Mouse (Mus musculus) bone marrow macrophage, adult 2 months (primary cell): ENCODE data around the gene Sp4. TPM values are rescaled to one million over a fixed set of nuclear protein-coding genes. Genes with fewer than 3 reads are reported as not detected.

Source experiments
- H3K27ac ChIP-seq: 2 replicates; pipeline ENCODE4 v1.5.1; 2012; ENCODE audit warnings: low read depth, low read length; ENCODE audit not compliant: insufficient read depth
- H3K4me1 ChIP-seq: 2 replicates; pipeline ENCODE4 v1.6.1; 2012; ENCODE audit warnings: low read length; ENCODE audit not compliant: control insufficient read depth, insufficient read depth
- H3K4me3 ChIP-seq: 2 replicates; pipeline ENCODE4 v1.5.1; 2012; ENCODE audit warnings: mild to moderate bottlenecking, low read length, moderate library complexity; ENCODE audit not compliant: insufficient read depth
- CTCF ChIP-seq: IDR thresholded peaks from 2 replicates; pipeline ENCODE4 v1.5.1; 2012; ENCODE audit warnings: low read depth, mild to moderate bottlenecking, low read length, moderate library complexity
- POLR2A ChIP-seq: IDR thresholded peaks from 2 replicates; pipeline ENCODE4 v1.6.1; 2012; ENCODE audit warnings: mild to moderate bottlenecking, low read depth, low read length, borderline replicate concordance
- polyA plus RNA-seq: library from polyadenylated mRNA; stranded (reverse); fragments of >200 nt; gene quantifications from 2 replicates; pipeline ENCODE4 v1.2.4, GENCODE M21; 2012; ENCODE audit not compliant: missing spikeins, insufficient read depth, insufficient read length

Sp4 gene
- 4.8 and 6.7 TPM in 2 replicates for polyA plus RNA-seq

DNA sequence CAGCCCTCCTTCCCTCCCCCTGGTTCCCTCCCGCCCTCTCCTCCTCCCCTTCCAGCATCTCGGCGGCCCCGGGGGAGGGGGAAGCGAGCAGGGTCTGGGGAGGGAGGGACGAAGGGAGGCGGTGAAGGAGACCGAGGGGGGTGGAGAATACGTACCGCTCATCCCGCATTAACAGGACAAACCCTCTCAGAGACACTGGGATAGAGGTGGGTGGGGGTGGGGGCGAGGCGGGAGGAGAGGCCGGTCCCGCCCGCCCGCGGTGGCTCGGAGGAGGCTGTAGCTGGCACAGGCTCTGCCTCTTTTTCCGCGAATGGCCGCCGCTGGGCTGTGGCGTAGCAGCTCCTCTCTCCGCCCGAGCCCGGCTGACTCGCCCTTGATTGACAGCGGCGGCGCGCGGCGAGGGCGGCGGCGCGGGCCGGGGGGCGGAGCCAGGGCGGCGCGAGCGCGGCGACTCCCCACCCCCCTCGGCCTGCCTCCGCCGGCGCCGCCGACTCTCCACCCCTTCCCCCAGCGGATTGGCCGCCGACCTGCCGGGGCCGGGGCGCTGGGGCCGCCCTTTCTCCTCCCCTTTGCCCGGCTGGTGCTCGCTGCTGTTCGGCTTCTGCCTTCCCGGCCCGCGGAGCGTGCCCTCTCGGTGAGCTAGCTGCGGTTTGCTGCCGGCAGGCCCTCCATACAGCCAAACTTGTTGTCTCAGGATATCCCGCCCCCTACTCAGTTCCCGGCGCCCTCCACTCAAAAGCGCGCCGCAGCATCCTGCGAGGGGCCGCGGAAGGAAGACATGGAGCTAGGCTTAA is at the start of gene Sp4:
Gene Sp4 (minus strand): TSS at position 369 of the 794 bp plus-strand sequence.
- Histone ChIP-seq H3K27ac (peak within 1 kb of the TSS; percentile 39), H3K4me1 (peaks cover 6% of the 10 kb centered on the region), H3K4me3 (peak within 1 kb of the TSS; percentile 97)
- TF ChIP-seq POLR2A (no peak), CTCF (no peak)

DNA sequence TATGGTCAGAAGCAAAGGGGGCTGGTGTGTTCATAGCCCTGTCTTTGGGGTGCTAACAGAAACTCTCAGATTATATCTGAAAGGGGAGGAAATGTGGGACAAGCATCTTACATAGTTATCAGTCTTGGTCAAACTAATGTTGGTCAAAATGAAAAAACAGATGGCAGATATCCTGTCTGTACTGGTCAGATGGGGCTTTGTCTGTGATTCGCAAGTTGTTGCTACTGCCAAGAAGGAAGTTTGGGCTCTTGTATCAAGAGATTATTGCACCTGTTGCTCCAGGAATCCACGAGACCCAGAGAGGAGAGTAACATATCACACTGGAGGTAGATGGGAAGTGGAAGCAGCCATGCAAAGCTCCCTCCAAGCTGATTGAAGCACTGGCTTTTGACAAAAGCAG is 37.9 kb upstream of the Sp4 start:
- Histone ChIP-seq H3K4me3 (no peak overlapping the region), H3K4me1 (no peaks in the 10 kb centered on the region), H3K27ac (no peak overlapping the region)
- TF ChIP-seq CTCF (no peak), POLR2A (no peak)

DNA sequence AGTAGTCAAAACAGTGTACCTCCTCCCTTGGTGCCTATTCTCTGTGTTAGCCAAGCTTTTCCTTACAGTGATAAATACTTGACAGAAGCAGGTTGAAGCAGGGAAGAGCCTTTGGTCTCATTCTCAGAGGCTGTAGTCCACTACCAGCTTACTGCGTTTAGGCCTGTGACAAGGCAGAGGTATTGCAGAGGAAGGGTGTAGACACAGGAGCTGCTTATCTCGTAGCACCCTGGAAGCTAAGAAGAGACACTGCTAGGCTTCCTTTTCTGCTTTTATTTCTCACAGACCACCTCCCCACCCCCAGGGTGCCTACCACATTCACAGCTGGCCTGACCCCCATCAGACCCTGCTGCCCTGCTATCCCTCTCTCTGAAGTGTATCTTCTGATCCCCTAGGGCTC is 37.0 kb upstream of the Sp4 start:
- H3K4me3 ChIP-seq = no peak overlapping the region
- no peak overlapping the region for H3K27ac ChIP-seq
- no peak for TF ChIP-seq POLR2A
- no peak for TF ChIP-seq CTCF
- no peaks in the 10 kb centered on the region for H3K4me1 ChIP-seq

DNA sequence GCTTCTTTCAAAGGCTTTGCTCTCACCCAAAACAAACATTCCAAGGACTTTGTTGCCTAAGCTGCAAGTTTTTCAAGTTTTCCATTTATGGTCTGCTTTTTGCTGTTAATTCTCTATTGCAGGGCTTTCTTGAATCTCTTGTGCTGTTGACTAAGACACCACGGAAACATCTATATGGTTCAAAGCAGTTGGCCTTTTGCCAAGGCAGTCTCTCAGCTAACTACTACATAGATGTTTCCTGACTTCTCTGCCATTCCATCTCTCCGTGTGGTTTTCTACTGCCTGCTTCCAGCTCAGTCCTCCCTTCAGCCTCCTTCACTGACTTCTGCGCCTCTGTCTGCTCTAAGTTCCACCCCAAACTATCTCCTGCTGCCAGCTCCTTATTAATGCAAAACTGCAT is 36.1 kb upstream of the Sp4 start:
- H3K4me3 ChIP-seq = no peak overlapping the region
- no peak for TF ChIP-seq POLR2A
- TF ChIP-seq CTCF = no peak
- no peak overlapping the region for H3K27ac ChIP-seq
- H3K4me1 ChIP-seq = no peaks in the 10 kb centered on the region

DNA sequence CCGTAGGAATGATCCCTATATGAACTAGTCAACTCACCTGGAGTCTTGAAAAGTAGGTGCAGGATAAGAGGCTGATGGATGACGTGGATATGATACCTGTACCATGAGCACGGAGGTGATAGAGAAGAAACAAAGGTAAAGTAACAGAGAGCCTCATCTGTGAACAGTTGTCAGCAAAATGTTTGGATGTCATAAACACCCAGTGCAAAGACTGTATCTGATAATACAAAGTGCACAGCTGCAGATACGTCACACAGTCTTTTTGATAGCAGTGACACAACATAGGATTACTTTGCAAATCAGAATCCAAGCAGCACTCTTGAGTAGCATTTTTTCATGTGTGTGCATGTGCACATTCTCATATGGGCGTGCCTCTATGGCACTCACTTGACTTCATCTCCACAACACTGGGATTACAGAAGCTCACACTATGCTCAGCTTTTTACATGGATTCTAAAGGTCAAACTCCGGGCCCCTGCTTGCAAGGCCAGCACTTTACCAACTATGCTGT is 27.6 kb upstream of the Sp4 start:
- Histone ChIP-seq H3K27ac (no peak overlapping the region), H3K4me1 (no peaks in the 10 kb centered on the region), H3K4me3 (no peak overlapping the region)
- TF ChIP-seq POLR2A = no peak
- TF ChIP-seq CTCF = no peak

DNA sequence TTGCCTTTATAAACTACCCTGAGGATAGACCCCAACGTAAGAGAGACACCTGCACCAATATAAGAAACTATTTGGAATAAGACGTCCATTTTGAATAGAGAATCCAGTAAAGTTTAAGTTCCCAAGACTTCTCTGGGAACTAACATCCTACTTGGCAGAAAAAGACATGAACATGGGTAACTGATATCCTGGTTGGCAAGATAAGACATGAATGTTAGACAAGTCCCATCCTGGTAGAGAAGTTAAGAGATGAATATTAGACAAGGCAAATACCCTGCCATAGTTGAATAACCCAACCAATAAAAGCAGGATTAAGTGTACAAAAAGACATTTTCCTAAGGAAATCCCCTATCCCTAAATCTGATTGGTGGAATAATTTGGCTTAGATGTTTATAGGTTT is 26.3 kb upstream of the Sp4 start:
- Histone ChIP-seq H3K4me1 (no peaks in the 10 kb centered on the region), H3K27ac (no peak overlapping the region), H3K4me3 (no peak overlapping the region)
- no peak for TF ChIP-seq CTCF
- TF ChIP-seq POLR2A = no peak

DNA sequence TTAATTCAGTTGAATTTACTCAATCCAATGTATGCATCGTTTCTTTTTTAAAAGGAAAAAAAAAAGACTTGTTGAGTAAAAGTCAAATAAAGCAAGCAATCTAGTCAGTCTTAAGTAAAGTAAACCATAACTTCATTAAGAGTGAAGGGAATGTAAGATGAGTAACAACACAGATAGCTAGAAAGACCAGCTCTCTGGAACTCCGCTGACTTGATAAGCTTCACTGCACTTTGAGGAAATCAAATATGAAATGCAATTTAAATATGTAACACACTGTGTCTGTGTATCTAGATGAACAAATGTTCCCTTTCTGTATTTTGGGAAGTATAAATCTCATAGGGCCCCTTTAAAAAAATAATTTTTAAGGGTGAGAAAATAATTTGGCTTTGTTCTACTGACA is 24.9 kb upstream of the Sp4 start:
- TF ChIP-seq POLR2A (no peak), CTCF (no peak)
- no peak overlapping the region for H3K4me3 ChIP-seq
- no peaks in the 10 kb centered on the region for H3K4me1 ChIP-seq
- no peak overlapping the region for H3K27ac ChIP-seq

DNA sequence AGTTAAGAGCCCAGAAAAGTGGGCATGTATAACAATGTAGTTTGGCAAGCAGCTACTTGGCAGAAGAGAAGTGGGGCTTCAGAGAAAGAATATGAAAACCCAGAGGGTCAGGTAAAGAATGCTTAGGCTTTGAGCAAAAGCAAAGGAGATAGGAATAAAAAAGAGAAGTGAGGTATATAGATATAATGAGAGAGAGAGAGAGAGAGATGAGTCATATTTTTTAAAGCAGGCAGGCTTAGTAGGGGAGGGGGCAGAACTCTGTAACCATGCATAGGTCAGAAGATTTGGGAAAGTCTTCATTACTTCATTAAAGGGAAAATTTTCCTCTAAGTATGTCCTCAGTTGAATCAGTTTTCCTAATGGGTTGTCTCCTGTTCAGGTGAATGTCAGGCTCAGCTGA is 18.8 kb upstream of the Sp4 start:
- Histone ChIP-seq H3K4me3 (no peak overlapping the region), H3K4me1 (no peaks in the 10 kb centered on the region), H3K27ac (no peak overlapping the region)
- no peak for TF ChIP-seq POLR2A
- no peak for TF ChIP-seq CTCF

DNA sequence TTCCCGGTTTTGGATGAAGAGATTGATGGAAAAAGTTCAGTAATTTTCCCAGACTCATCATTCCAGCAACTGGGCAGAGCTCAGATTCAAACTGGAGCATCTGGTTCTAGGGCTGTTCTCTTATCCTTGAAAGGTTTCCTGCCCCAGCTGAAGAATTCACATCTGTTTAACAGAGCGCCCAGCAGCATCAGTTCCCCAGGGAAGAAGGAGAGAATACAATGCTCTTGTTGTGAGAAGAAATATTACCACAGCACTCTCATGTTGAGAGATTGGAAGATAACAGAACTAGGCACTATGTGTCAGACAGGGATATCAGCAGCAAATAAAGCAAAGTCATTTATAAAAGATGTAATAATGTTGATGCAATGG is 13.2 kb upstream of the Sp4 start:
- Histone ChIP-seq H3K4me1 (no peaks in the 10 kb centered on the region), H3K27ac (no peak overlapping the region), H3K4me3 (no peak overlapping the region)
- TF ChIP-seq CTCF = no peak
- TF ChIP-seq POLR2A = no peak

DNA sequence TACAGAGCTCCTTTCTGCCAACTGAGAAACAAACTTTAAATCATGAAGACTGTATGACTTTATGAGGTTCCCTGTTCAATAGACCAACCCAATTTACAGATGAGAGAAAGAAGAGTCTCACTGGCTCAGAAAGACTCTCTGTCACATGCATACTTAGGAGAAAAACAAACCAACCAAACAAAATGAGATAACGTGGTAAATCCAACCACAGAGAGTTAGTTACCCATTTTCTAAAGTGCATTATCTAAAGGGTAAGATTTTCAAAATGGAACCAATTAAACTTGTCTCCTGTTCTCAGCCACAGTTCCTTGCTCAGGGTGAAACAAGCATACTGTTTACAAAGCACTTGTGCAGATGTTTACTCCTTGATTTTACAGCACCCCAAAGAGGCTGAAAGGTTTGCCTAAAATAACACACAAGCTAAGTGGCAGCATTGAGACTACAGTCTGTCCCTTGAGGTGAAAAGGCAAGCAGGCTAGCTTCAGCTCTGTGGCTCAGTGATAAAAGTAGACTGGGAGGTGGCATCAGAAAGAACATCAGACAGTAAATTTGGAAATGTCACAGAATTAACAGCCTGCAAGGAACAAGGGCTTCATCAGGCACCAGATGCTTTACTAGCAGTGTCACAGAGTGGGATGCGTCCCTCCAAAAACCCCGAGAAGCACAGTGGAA is 12.7 kb upstream of the Sp4 start:
- Histone ChIP-seq H3K4me1 (no peaks in the 10 kb centered on the region), H3K27ac (no peak overlapping the region), H3K4me3 (no peak overlapping the region)
- no peak for TF ChIP-seq POLR2A
- TF ChIP-seq CTCF = no peak
